In the genomic region with DNA sequence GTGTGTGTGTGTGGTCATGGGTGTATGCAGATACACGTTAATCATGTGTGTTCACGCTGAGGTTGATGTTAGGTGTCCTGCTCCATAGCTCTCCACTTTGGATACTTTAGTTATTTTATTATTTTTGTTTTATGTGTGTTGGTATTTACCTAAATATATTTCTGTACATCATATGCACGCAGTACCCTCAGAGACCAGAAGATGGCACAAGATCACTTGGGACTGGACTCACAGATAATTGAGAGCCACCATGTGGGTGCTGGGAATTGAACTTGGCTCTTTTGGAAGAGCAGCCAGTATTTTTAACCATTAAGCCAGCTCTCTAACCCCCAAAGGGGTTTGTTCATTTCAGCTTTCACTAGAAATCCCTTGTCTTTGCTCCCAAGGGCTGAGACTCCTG, we compare ENCODE assay signal across 10 mouse cellular contexts. TPM values are rescaled to one million over a fixed set of nuclear protein-coding genes. Genes with fewer than 3 reads are reported as not detected.
DNase-seq lines count a peak whose midpoint lies in the region; TF ChIP-seq lines count a peak whose summit lies in the region.
"Had no signal": no experiment of that assay in that cellular context is flagged by ENCODE, and none has a peak within 500 bp of the region (broad histone marks: within the 10 kb centered on the region; RNA-seq: fewer than 3 reads in every experiment).

No protein-coding gene starts in this region.

- TF ChIP-seq CTCF in gastrocnemius, adult 2 months (IDR thresholded peaks at IDR 0.05): peak; percentile 59
- TF ChIP-seq CTCF in cerebellum, adult 2 months (IDR thresholded peaks at IDR 0.05; ENCODE audit: borderline replicate concordance, insufficient read depth, low read depth, low read length): no peak

- no peak for TF ChIP-seq POLR2A in cerebellum, adult 2 months (IDR thresholded peaks at IDR 0.05; ENCODE audit: borderline replicate concordance, insufficient read depth, low read length)

- WGBS in cerebellum, adult 2 months: 82% methylated on average over 3 of the region's 3 CpGs

- intact Hi-C loops in gastrocnemius, adult 2 months (cut with DNase I): loop anchor here (2.0 kb wide), 1 partner anchor 116 kb away; a partner anchor contains a TSS
- intact Hi-C loops in gastrocnemius, postnatal 14 days (cut with DNase I; ENCODE audit: low total_unique reads): no loop called here

- no peak overlapping the region for H3K27ac ChIP-seq in gastrocnemius, adult 2 months
- H3K27ac ChIP-seq in cerebellum, adult 2 months (ENCODE audit: insufficient read depth, low read length): no peak overlapping the region; the same call in 1 of the 2 replicates
- H3K27ac ChIP-seq: embryonic facial prominence, embryonic 12.5 days; liver, embryonic 15.5 days had no signal

- no peak for DNase-seq in gastrocnemius, adult 2 months
- no peak for DNase-seq in gastrocnemius, postnatal 14 days
- DNase-seq in lung, postnatal 36 days: peak; percentile 56
- DNase-seq in lung, adult 18-20 months: no peak
- peak; percentile 47 for DNase-seq in embryo, embryonic 10.5 days (ENCODE audit: low spot score)
- DNase-seq in thymus, postnatal 0 days (ENCODE audit: low spot score): peak; percentile 17
- no peak for DNase-seq in frontal cortex, postnatal 25 days (ENCODE audit: low spot score in 2 of 2)
- DNase-seq in cerebellum, adult 2 months: no peak

- H3K4me3 ChIP-seq in gastrocnemius, adult 2 months: no peak overlapping the region
- no peak overlapping the region for H3K4me3 ChIP-seq in cerebellum, adult 2 months (replicated peaks; ENCODE audit: insufficient read depth, low read depth, low read length)
- H3K4me3 ChIP-seq: embryonic facial prominence, embryonic 12.5 days; liver, embryonic 15.5 days had no signal

- peaks cover 20% of the 10 kb centered on the region for H3K4me1 ChIP-seq in cerebellum, adult 2 months (ENCODE audit: control insufficient read depth, insufficient read depth, low read length)
- H3K4me1 ChIP-seq: embryonic facial prominence, embryonic 12.5 days had no signal

- H3K27me3 ChIP-seq in cerebellum, adult 2 months (ENCODE audit: control insufficient read depth, insufficient read depth, low read length): no peaks in the 10 kb centered on the region
- H3K27me3 ChIP-seq: embryonic facial prominence, embryonic 12.5 days; liver, embryonic 15.5 days had no signal

RNA-seq across cellular contexts. Expression of a gene that starts 48.1 kb away (rescaled TPM):
- total RNA-seq in gastrocnemius, adult 2 months (2021): 10 to 100 TPM; 16.2 to 20.7 TPM
- 10 to 100 TPM; 14.9 to 17.4 TPM for total RNA-seq in gastrocnemius, postnatal 14 days (2021)
- 50.3 and 53.0 TPM in 2 replicates for polyA plus RNA-seq in thymus, postnatal 0 days (2015; fragmentation: Nextera tagmentation; extraction: Ambion mirVana)
- 26.0 and 26.6 TPM in 2 replicates for polyA plus RNA-seq in cerebellum, adult 2 months (2012; rRNA removed)

Comparison
In these comparisons a context has a peak if more than half of its experiments do, and no peak if none do; other contexts are left out.
1. DNase-seq: peak in lung, postnatal 36 days (single experiment), embryo, embryonic 10.5 days (single experiment) and thymus, postnatal 0 days (single experiment); none in gastrocnemius, adult 2 months (single experiment), gastrocnemius, postnatal 14 days (single experiment), lung, adult 18-20 months (0 of 2), frontal cortex, postnatal 25 days (0 of 2) and cerebellum, adult 2 months (0 of 2).